9 mouse cellular contexts compared by ENCODE assay signal in the genomic region with DNA sequence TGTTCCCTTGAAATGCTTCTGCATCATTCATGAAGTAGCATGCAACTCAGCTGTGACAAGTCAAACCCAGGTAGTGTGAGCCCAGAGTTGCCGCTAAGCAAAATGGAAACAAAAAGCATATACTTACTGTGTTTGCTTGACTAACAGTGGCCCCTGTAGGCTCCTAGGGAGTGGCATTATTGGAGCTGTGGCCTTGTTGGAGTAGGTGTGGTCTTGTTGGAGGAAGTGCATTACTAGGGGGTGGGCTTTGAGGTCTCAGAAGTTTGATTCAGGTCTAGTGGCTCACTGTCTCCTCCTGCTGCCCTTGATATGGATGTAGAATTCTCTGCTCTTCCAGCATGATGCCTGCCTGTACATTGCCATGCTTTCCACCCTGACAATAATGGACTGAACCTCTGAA. TPM values are rescaled to one million over a fixed set of nuclear protein-coding genes. Genes with fewer than 3 reads are reported as not detected.
A peak's percentile ranks its signal among the peaks of the same experiment; 100 is the strongest.
DNase-seq lines count a peak whose midpoint lies in the region; ATAC-seq and TF ChIP-seq lines count a peak whose summit lies in the region.
"Had no signal": no experiment of that assay in that cellular context is flagged by ENCODE, and none has a peak within 500 bp of the region (broad histone marks: within the 10 kb centered on the region; RNA-seq: fewer than 3 reads in every experiment).

No protein-coding gene starts in this region.

- H3K36me3 ChIP-seq in hindbrain, postnatal 0 days (ENCODE audit: insufficient read depth, low read length), result no peaks in the 10 kb centered on the region
- no peaks in the 10 kb centered on the region for H3K36me3 ChIP-seq in hindbrain, embryonic 11.5 days (ENCODE audit: control insufficient read depth, insufficient read depth, low read length)
- H3K36me3 ChIP-seq in limb, embryonic 13.5 days, result no peaks in the 10 kb centered on the region
- H3K36me3 ChIP-seq in stomach, postnatal 0 days (ENCODE audit: control insufficient read depth, insufficient read depth, low read length), result no peaks in the 10 kb centered on the region

- no peaks in the 10 kb centered on the region for H3K27me3 ChIP-seq in hindbrain, postnatal 0 days (ENCODE audit: insufficient read depth, low read length)
- no peaks in the 10 kb centered on the region for H3K27me3 ChIP-seq in hindbrain, embryonic 11.5 days (ENCODE audit: control insufficient read depth, insufficient read depth, low read length)
- H3K27me3 ChIP-seq in limb, embryonic 13.5 days, result peaks cover 9% of the 10 kb centered on the region
- H3K27me3 ChIP-seq in stomach, postnatal 0 days (ENCODE audit: control insufficient read depth, insufficient read depth, low read length), result no peaks in the 10 kb centered on the region

- WGBS in hindbrain, postnatal 0 days, result 19% methylated on average over 1 of the region's 1 CpGs
- WGBS in hindbrain, embryonic 11.5 days, result 22% methylated on average over 1 of the region's 1 CpGs
- 33% methylated on average over 1 of the region's 1 CpGs for WGBS in limb, embryonic 13.5 days
- 17% methylated on average over 1 of the region's 1 CpGs for WGBS in stomach, postnatal 0 days

- no peak for DNase-seq in hindbrain, postnatal 0 days (ENCODE audit: low spot score)
- no peak for DNase-seq in hindbrain, embryonic 11.5 days (ENCODE audit: low spot score)
- DNase-seq in WW6 (ENCODE audit: low read depth, low spot score), result peak; percentile 38
- no peak for DNase-seq in stomach, postnatal 0 days (ENCODE audit: low spot score)
- no peak for DNase-seq in layer of hippocampus, postnatal 36 days
- no peak for DNase-seq in cerebellum, adult 8-10 months
- no peak for DNase-seq in layer of hippocampus, postnatal 14 days (ENCODE audit: low spot score in 2 of 2)
- DNase-seq: right cerebral cortex, adult 18-20 months had no signal

- H3K9me3 ChIP-seq in hindbrain, postnatal 0 days (ENCODE audit: low read length), result no peaks in the 10 kb centered on the region
- no peaks in the 10 kb centered on the region for H3K9me3 ChIP-seq in hindbrain, embryonic 11.5 days (ENCODE audit: control insufficient read depth, low read length)
- no peaks in the 10 kb centered on the region for H3K9me3 ChIP-seq in limb, embryonic 13.5 days
- H3K9me3 ChIP-seq in stomach, postnatal 0 days (ENCODE audit: control insufficient read depth, low read length), result no peaks in the 10 kb centered on the region

- TF ChIP-seq EP300 in stomach, postnatal 0 days (optimal IDR thresholded peaks at IDR 0.05), result no peak

- no peak overlapping the region for H3K9ac ChIP-seq in hindbrain, postnatal 0 days (replicated peaks; ENCODE audit: low read length)
- H3K9ac ChIP-seq in hindbrain, embryonic 11.5 days (ENCODE audit: low read depth, low read length), result no peak overlapping the region
- no peak overlapping the region for H3K9ac ChIP-seq in limb, embryonic 13.5 days
- no peak overlapping the region for H3K9ac ChIP-seq in stomach, postnatal 0 days (ENCODE audit: low read length)

- ATAC-seq in hindbrain, postnatal 0 days, result no peak
- ATAC-seq in hindbrain, embryonic 11.5 days (ENCODE audit: low FRiP score), result no peak
- no peak for ATAC-seq in limb, embryonic 13.5 days (ENCODE audit: low FRiP score, low read depth)
- no peak for ATAC-seq in stomach, postnatal 0 days (ENCODE audit: low FRiP score, low TSS enrichment)

- no peaks in the 10 kb centered on the region for H3K4me1 ChIP-seq in hindbrain, postnatal 0 days (ENCODE audit: insufficient read depth, low read length)
- H3K4me1 ChIP-seq in hindbrain, embryonic 11.5 days (replicated peaks; ENCODE audit: control insufficient read depth, insufficient read depth, low read length), result no peaks in the 10 kb centered on the region
- no peaks in the 10 kb centered on the region for H3K4me1 ChIP-seq in limb, embryonic 13.5 days
- no peaks in the 10 kb centered on the region for H3K4me1 ChIP-seq in stomach, postnatal 0 days (replicated peaks; ENCODE audit: control insufficient read depth, insufficient read depth)

- H3K27ac ChIP-seq in hindbrain, postnatal 0 days, result no peak overlapping the region
- H3K27ac ChIP-seq in hindbrain, embryonic 11.5 days (ENCODE audit: low read depth, low read length), result no peak overlapping the region
- no peak overlapping the region for H3K27ac ChIP-seq in limb, embryonic 13.5 days
- H3K27ac ChIP-seq in stomach, postnatal 0 days (replicated peaks), result no peak overlapping the region

- H3K4me2 ChIP-seq in hindbrain, postnatal 0 days (ENCODE audit: low read depth, low read length), result 0 out of 2 replicates have a peak overlapping the region, but pooled peaks have one; percentile 11
- no peak overlapping the region for H3K4me2 ChIP-seq in hindbrain, embryonic 11.5 days (replicated peaks; ENCODE audit: low read depth, low read length)
- peak overlapping the region; percentile 38; the same call in 1 of the 2 replicates for H3K4me2 ChIP-seq in limb, embryonic 13.5 days (replicated peaks)
- peak overlapping the region; percentile 39 for H3K4me2 ChIP-seq in stomach, postnatal 0 days (replicated peaks; ENCODE audit: low read depth)

- no peak for TF ChIP-seq CTCF in hindbrain, postnatal 0 days (IDR thresholded peaks at IDR 0.05; ENCODE audit: low read depth)
- peak; percentile 30; the same call in 1 of the 2 replicates for TF ChIP-seq CTCF in stomach, postnatal 0 days (IDR thresholded peaks at IDR 0.05; ENCODE audit: low read depth)

- no peak overlapping the region for H3K4me3 ChIP-seq in hindbrain, postnatal 0 days (ENCODE audit: low read length)
- no peak overlapping the region for H3K4me3 ChIP-seq in hindbrain, embryonic 11.5 days (ENCODE audit: low read depth, low read length)
- H3K4me3 ChIP-seq in limb, embryonic 13.5 days, result no peak overlapping the region
- peak overlapping the region; percentile 22; the same call in 1 of the 2 replicates for H3K4me3 ChIP-seq in stomach, postnatal 0 days (ENCODE audit: low read depth, low read length)

RNA-seq across cellular contexts. Expression of a gene that starts 19.7 kb away (rescaled TPM):
- total RNA-seq in hindbrain, postnatal 0 days (2014; rRNA removed), result 0.42 and 0.83 TPM in 2 replicates
- polyA plus RNA-seq in hindbrain, postnatal 0 days (2015; fragmentation: Nextera tagmentation; extraction: Ambion mirVana), result 0.21 and 0.25 TPM in 2 replicates
- 0.28 TPM in 2 replicates for polyA plus RNA-seq in hindbrain, embryonic 11.5 days (2014; fragmentation: Nextera tagmentation; extraction: Ambion mirVana)
- polyA plus RNA-seq in limb, embryonic 13.5 days (2015; fragmentation: Nextera tagmentation; extraction: Ambion mirVana), result 0.36 and 0.39 TPM in 2 replicates
- polyA plus RNA-seq in stomach, postnatal 0 days (2015; fragmentation: Nextera tagmentation; extraction: Ambion mirVana), result 0.33 and 0.35 TPM in 2 replicates
- under 1 TPM; 0.32 to 0.68 TPM for total RNA-seq in layer of hippocampus, postnatal 36 days (2021)
- under 1 TPM; 0.57 to 0.58 TPM for total RNA-seq in layer of hippocampus, postnatal 14 days (2021)

RNA-seq across cellular contexts. Expression of a gene that starts 24.6 kb away (rescaled TPM):
- 0.36 and 1.7 TPM in 2 replicates for total RNA-seq in hindbrain, postnatal 0 days (2014; rRNA removed)
- 1.6 and 2.0 TPM in 2 replicates for polyA plus RNA-seq in hindbrain, postnatal 0 days (2015; fragmentation: Nextera tagmentation; extraction: Ambion mirVana)
- polyA plus RNA-seq in hindbrain, embryonic 11.5 days (2014; fragmentation: Nextera tagmentation; extraction: Ambion mirVana), result 1.5 and 1.6 TPM in 2 replicates
- polyA plus RNA-seq in limb, embryonic 13.5 days (2015; fragmentation: Nextera tagmentation; extraction: Ambion mirVana), result 2.7 and 3.2 TPM in 2 replicates
- polyA plus RNA-seq in stomach, postnatal 0 days (2015; fragmentation: Nextera tagmentation; extraction: Ambion mirVana), result 22.1 and 23.1 TPM in 2 replicates
- under 1 TPM; 0.60 to 0.83 TPM for total RNA-seq in layer of hippocampus, postnatal 36 days (2021)
- total RNA-seq in layer of hippocampus, postnatal 14 days (2021), result under 1 TPM; 0.31 to 0.51 TPM

RNA-seq across cellular contexts. Expression of a gene that starts 48.7 kb away (rescaled TPM):
- 1.5 and 3.2 TPM in 2 replicates for total RNA-seq in hindbrain, postnatal 0 days (2014; rRNA removed)
- polyA plus RNA-seq in hindbrain, postnatal 0 days (2015; fragmentation: Nextera tagmentation; extraction: Ambion mirVana), result 2.2 and 2.4 TPM in 2 replicates
- 9.7 and 10.1 TPM in 2 replicates for polyA plus RNA-seq in hindbrain, embryonic 11.5 days (2014; fragmentation: Nextera tagmentation; extraction: Ambion mirVana)
- 14.4 and 17.1 TPM in 2 replicates for polyA plus RNA-seq in limb, embryonic 13.5 days (2015; fragmentation: Nextera tagmentation; extraction: Ambion mirVana)
- polyA plus RNA-seq in stomach, postnatal 0 days (2015; fragmentation: Nextera tagmentation; extraction: Ambion mirVana), result 4.4 and 5.1 TPM in 2 replicates
- total RNA-seq in layer of hippocampus, postnatal 36 days (2021), result under 1 TPM; 0.25 to 0.40 TPM
- total RNA-seq in layer of hippocampus, postnatal 14 days (2021), result under 1 TPM; 0.72 to 0.81 TPM
